Comparison of ENCODE assay signal across 19 mouse cellular contexts in the genomic region with DNA sequence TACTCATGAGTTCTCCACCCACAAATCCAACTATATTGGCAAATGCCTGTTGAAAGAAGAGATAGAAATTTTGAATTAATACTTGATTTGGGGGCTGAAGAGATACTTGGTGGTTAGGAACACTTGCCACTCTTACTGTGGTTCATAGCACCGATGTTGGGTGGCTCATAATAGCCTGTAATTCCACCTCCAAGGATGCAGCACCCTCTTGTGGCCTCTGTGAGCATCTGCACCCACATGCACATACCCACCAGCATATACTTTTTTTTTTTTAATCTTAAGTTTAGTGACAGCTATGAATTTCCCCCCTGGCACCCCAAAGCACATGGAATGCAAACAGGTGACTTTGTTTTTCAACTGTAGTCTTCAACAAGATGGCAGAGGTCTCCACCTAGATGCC.
A peak's percentile ranks its signal among the peaks of the same experiment; 100 is the strongest.
DNase-seq lines count a peak whose midpoint lies in the region; ATAC-seq and TF ChIP-seq lines count a peak whose summit lies in the region.
"Had no signal": no experiment of that assay in that cellular context is flagged by ENCODE, and none has a peak within 500 bp of the region (broad histone marks: within the 10 kb centered on the region; RNA-seq: fewer than 3 reads in every experiment).

No protein-coding gene starts in this region.

- no peak overlapping the region for H3K4me3 ChIP-seq in heart, postnatal 0 days (ENCODE audit: low read depth, low read length)
- no peak overlapping the region for H3K4me3 ChIP-seq in heart, embryonic 12.5 days
- no peak overlapping the region for H3K4me3 ChIP-seq in liver, embryonic 14.5 days (ENCODE audit: insufficient read depth in 1 of 2, low read depth in 2 of 2, low read length in 2 of 2)
- H3K4me3 ChIP-seq in ES-Bruce4 (ENCODE audit: low read depth, low read length): no peak overlapping the region
- H3K4me3 ChIP-seq: embryonic facial prominence, embryonic 15.5 days; heart, embryonic 13.5 days; kidney, embryonic 15.5 days; limb, embryonic 12.5 days; midbrain, embryonic 13.5 days; myocyte had no signal

- no peaks in the 10 kb centered on the region for H3K27me3 ChIP-seq in heart, postnatal 0 days (ENCODE audit: control insufficient read depth, insufficient read depth, low read length)
- peaks cover 5% of the 10 kb centered on the region; the same call in 1 of the 2 replicates for H3K27me3 ChIP-seq in heart, embryonic 12.5 days (replicated peaks)
- no peaks in the 10 kb centered on the region for H3K27me3 ChIP-seq in liver, embryonic 14.5 days (ENCODE audit: control insufficient read depth, insufficient read depth, low read length)
- H3K27me3 ChIP-seq in ES-Bruce4 (ENCODE audit: control insufficient read depth, insufficient read depth, low read length, poor library complexity, severe bottlenecking): no peaks in the 10 kb centered on the region
- H3K27me3 ChIP-seq: embryonic facial prominence, embryonic 15.5 days; midbrain, embryonic 13.5 days had no signal

- no peak for TF ChIP-seq POLR2A in ES-Bruce4 (IDR thresholded peaks at IDR 0.05; ENCODE audit: insufficient read depth, low read length)
- no peak for TF ChIP-seq POLR2A in brain, embryonic 14.5 days (IDR thresholded peaks at IDR 0.05; ENCODE audit: borderline replicate concordance, extremely low read depth, insufficient read depth, insufficient read length, poor library complexity, severe bottlenecking)

- no peak overlapping the region for H3K27ac ChIP-seq in heart, postnatal 0 days (ENCODE audit: low read depth)
- no peak overlapping the region for H3K27ac ChIP-seq in heart, embryonic 12.5 days (ENCODE audit: poor library complexity, severe bottlenecking)
- H3K27ac ChIP-seq in liver, embryonic 14.5 days: no peak overlapping the region
- H3K27ac ChIP-seq in ES-Bruce4 (ENCODE audit: insufficient read depth, low read length): no peak overlapping the region
- H3K27ac ChIP-seq: embryonic facial prominence, embryonic 15.5 days; heart, embryonic 13.5 days; kidney, embryonic 15.5 days; limb, embryonic 12.5 days; macrophage; midbrain, embryonic 13.5 days had no signal

- H3K9ac ChIP-seq in heart, postnatal 0 days (replicated peaks; ENCODE audit: low read depth, low read length): no peak overlapping the region
- H3K9ac ChIP-seq in heart, embryonic 12.5 days: no peak overlapping the region
- H3K9ac ChIP-seq in liver, embryonic 14.5 days (replicated peaks): no peak overlapping the region
- no peak overlapping the region for H3K9ac ChIP-seq in ES-Bruce4 (ENCODE audit: low read depth, poor library complexity, severe bottlenecking)
- H3K9ac ChIP-seq: embryonic facial prominence, embryonic 15.5 days; heart, embryonic 13.5 days; kidney, embryonic 15.5 days; limb, embryonic 12.5 days; midbrain, embryonic 13.5 days had no signal

- TF ChIP-seq EP300 in heart, postnatal 0 days (IDR thresholded peaks at IDR 0.05; ENCODE audit: low read depth): no peak
- no peak for TF ChIP-seq EP300 in liver, embryonic 14.5 days (IDR thresholded peaks at IDR 0.05; ENCODE audit: low read depth)
- no peak for TF ChIP-seq EP300 in ES-Bruce4 (IDR thresholded peaks at IDR 0.05; ENCODE audit: insufficient read depth, low read depth, low read length)

- no peak for DNase-seq in heart, postnatal 0 days (ENCODE audit: low spot score)
- no peak for DNase-seq in liver, embryonic 14.5 days (ENCODE audit: low read depth in 3 of 3, low spot score in 3 of 3)
- no peak for DNase-seq in liver
- no peak for DNase-seq in brain, embryonic 14.5 days (ENCODE audit: low read depth)
- no peak for DNase-seq in adrenal gland, postnatal 36 days
- DNase-seq: cerebellum, postnatal 14 days; embryo, embryonic 11 days; lung, adult 2 months; thymus, postnatal 4 days had no signal

- H3K4me1 ChIP-seq in heart, postnatal 0 days (ENCODE audit: control insufficient read depth, insufficient read depth): no peaks in the 10 kb centered on the region
- no peaks in the 10 kb centered on the region for H3K4me1 ChIP-seq in heart, embryonic 12.5 days (replicated peaks)
- H3K4me1 ChIP-seq in liver, embryonic 14.5 days (replicated peaks; ENCODE audit: control insufficient read depth in 2 of 2, insufficient read depth in 2 of 2, low read length in 1 of 2): no peaks in the 10 kb centered on the region
- no peaks in the 10 kb centered on the region for H3K4me1 ChIP-seq in ES-Bruce4 (ENCODE audit: control insufficient read depth, insufficient read depth, low read length)
- H3K4me1 ChIP-seq: embryonic facial prominence, embryonic 15.5 days; heart, embryonic 13.5 days; kidney, embryonic 15.5 days; limb, embryonic 12.5 days; midbrain, embryonic 13.5 days had no signal

- H3K36me3 ChIP-seq in heart, postnatal 0 days (replicated peaks; ENCODE audit: control insufficient read depth, insufficient read depth, low read length): no peaks in the 10 kb centered on the region
- no peaks in the 10 kb centered on the region for H3K36me3 ChIP-seq in heart, embryonic 12.5 days
- H3K36me3 ChIP-seq in liver, embryonic 14.5 days (replicated peaks; ENCODE audit: control insufficient read depth, insufficient read depth, low read depth): no peaks in the 10 kb centered on the region
- no peaks in the 10 kb centered on the region for H3K36me3 ChIP-seq in ES-Bruce4 (ENCODE audit: control insufficient read depth, insufficient read depth, low read length, poor library complexity, severe bottlenecking)
- H3K36me3 ChIP-seq: embryonic facial prominence, embryonic 15.5 days; heart, embryonic 13.5 days; kidney, embryonic 15.5 days; limb, embryonic 12.5 days; midbrain, embryonic 13.5 days had no signal

- ATAC-seq in heart, postnatal 0 days (ENCODE audit: insufficient read depth, low read depth): no peak
- no peak for ATAC-seq in heart, embryonic 12.5 days (ENCODE audit: insufficient number of reproducible peaks, low FRiP score)
- ATAC-seq in liver, embryonic 14.5 days (ENCODE audit: insufficient read depth): no peak
- ATAC-seq: activated CD4-positive, CD25-positive, alpha-beta regulatory T cell, adult 4 months; midbrain, embryonic 13.5 days had no signal

- TF ChIP-seq CTCF in heart, postnatal 0 days (IDR thresholded peaks at IDR 0.05; ENCODE audit: low read depth): peak; percentile 15; the same call in 1 of the 2 replicates
- peak; percentile 31; the same call in 1 of the 2 replicates for TF ChIP-seq CTCF in liver, embryonic 14.5 days (IDR thresholded peaks at IDR 0.05; ENCODE audit: low read depth)
- peak; percentile 69 for TF ChIP-seq CTCF in ES-Bruce4 (IDR thresholded peaks at IDR 0.05; ENCODE audit: low read depth, low read length)
- peak; percentile 36; the same call in 1 of the 2 replicates for TF ChIP-seq CTCF in brain, embryonic 14.5 days (IDR thresholded peaks at IDR 0.05; ENCODE audit: borderline replicate concordance, extremely low read depth, insufficient read depth, insufficient read length)

- no peak overlapping the region for H3K4me2 ChIP-seq in heart, postnatal 0 days (ENCODE audit: low read depth, low read length)
- H3K4me2 ChIP-seq in heart, embryonic 12.5 days: no peak overlapping the region
- H3K4me2 ChIP-seq in liver, embryonic 14.5 days (ENCODE audit: low read depth): no peak overlapping the region
- H3K4me2 ChIP-seq: embryonic facial prominence, embryonic 15.5 days; heart, embryonic 13.5 days; kidney, embryonic 15.5 days; limb, embryonic 12.5 days; midbrain, embryonic 13.5 days had no signal

- H3K9me3 ChIP-seq in heart, postnatal 0 days (replicated peaks; ENCODE audit: control insufficient read depth, low read length): no peaks in the 10 kb centered on the region
- H3K9me3 ChIP-seq in heart, embryonic 12.5 days (replicated peaks): peaks cover 6% of the 10 kb centered on the region; the same call in 1 of the 2 replicates
- H3K9me3 ChIP-seq in liver, embryonic 14.5 days (ENCODE audit: control insufficient read depth, low read length): no peaks in the 10 kb centered on the region
- H3K9me3 ChIP-seq in ES-Bruce4 (replicated peaks; ENCODE audit: control insufficient read depth, insufficient read depth, low read length, poor library complexity, severe bottlenecking): peaks cover 4% of the 10 kb centered on the region; the same call in 1 of the 2 replicates
- H3K9me3 ChIP-seq: embryonic facial prominence, embryonic 15.5 days; kidney, embryonic 15.5 days; limb, embryonic 12.5 days; midbrain, embryonic 13.5 days had no signal

- WGBS in heart, postnatal 0 days: 73% methylated on average over 1 of the region's 1 CpGs
- 72% methylated on average over 1 of the region's 1 CpGs for WGBS in heart, embryonic 12.5 days
- 54% methylated on average over 1 of the region's 1 CpGs for whole genome bisulfite sequencing in liver, embryonic 14.5 days (ENCODE audit: insufficient replicate concordance)

Comparison
In these comparisons a context has a peak if more than half of its experiments do, and no peak if none do; other contexts are left out.
1. CTCF ChIP-seq: peak in every context shown above with its lines; median percentile 69 in ES-Bruce4; 36 in brain, embryonic 14.5 days; 31 in liver, embryonic 14.5 days; 15 in heart, postnatal 0 days.